Mouse (Mus musculus): ENCODE measurements at regions not wholly inside any gene's neighbourhood (a gene's known extent, or its start where the extent isn't known, plus 50 kb on each side); places are given as distances from the start of the nearest gene placed in this dataset.

DNA sequence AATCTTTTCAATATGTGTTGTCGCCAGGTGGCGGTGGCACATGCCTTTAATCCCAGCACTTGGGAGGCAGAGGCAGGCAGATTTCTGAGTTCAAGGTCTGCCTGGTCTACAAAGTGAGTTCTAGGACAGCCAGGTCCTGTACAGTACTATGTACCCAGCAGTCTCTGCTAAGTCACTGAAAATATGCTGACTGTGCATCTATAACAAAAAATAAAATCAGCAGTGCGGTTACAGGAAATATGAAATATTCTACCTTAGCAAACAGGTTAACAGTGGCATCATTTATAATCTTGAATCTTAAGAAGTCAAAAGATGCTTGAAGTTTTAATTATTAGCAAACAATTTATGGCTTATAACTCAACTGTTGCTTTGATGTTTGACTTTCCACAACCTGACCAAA lies 265.5 kb downstream of the Epha7 start:
- TF ChIP-seq CTCF (IDR thresholded peaks at IDR 0.05; ENCODE audit: low read depth, low read length): no peak
- TF ChIP-seq POLR2A (IDR thresholded peaks at IDR 0.05; ENCODE audit: extremely low read depth, insufficient read depth, low read length): no peak
